Mouse (Mus musculus): ENCODE measurements at regions not wholly inside any gene's neighbourhood (a gene's known extent, or its start where the extent isn't known, plus 50 kb on each side); places are given as distances from the start of the nearest gene placed in this dataset.
A peak's percentile ranks its signal among the peaks of the same experiment; 100 is the strongest.

DNA sequence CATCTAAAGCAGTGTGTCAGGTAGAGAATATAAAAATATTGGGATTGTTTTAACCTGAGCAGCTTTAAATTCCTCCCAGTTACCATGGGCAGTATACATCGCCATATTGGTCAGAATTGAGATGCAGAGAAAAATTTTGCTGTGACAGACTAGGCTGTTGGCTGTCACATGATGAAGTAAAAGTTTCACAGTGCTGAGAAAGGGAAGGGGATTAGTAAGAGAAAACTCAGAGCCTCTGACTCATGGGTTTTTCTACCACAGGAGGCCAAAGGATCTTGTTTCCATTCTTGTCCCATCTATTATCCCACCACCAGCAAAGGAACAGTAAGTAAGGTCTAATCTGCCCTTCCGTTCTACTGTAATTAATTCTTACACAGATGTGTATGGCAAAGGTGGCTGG, 191.8 kb upstream of the Agr3 start:
- intact Hi-C loops (cut with DNase I), result loop anchor here (10.0 kb wide), 1 partner anchor 1469 kb away; no protein-coding TSS in a partner anchor
- DNase-seq, result no peak

DNA sequence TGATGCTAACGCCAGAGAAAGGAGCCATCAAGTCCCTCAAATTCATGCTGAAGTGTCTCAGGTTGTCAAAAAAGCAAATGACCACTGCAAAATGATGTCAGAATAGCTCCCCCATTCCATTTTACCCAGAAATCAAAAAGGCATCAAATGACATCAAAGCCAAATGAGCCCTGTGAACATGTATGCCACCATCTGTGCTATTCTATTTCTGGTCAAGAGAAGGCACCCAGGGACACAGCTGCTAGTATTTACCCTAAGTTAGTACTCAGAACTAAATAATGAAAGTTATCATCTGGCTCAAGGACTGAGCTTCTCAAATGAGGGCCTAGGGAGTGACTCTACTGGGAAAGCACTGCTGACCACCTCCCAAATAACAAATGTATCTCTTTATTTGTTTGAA, 191.1 kb upstream of the Ahr start:
- DNase-seq, result no peak
- intact Hi-C loops (cut with DNase I), result no loop called here

DNA sequence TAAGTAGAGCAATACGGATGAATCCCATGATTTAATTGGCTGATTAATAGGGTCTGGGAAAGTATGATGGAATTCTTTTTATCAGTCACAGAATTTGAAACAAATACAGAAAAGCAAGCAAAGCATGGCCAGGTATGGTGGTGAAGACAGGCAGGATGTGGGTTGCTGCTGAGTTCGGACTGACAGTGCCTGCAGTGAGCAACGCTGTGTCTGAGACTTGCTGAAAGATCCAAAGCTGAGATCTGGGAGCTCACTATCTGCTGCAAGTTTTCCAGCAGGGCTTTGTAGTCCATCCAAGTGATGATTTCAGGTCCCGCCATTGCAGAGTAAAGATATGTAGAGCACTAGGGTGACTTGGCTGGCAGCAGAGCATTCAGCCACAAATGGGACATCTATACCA, 189.3 kb upstream of the Ahr start:
- no peak for DNase-seq
- intact Hi-C loops (cut with DNase I), result no loop called here

DNA sequence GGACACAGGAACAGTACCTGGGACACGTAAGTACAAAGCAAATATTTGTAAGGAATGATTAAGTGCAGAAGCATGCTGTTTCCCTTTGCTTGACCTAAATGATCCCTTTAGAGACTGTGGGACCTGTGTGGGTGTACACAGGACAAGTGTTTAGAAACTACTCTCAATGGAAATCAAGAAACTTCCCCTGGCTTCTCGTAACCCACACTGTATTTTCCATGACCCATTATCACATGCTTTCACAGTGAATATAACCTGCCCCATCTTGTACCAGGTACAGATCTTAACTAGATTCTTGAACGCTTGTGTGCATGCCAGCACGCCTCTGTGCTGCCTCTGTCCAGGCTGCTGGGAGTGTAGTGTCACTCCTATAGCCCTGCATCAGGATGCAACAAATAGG, 177.8 kb upstream of the Ahr start:
- DNase-seq, result no peak
- intact Hi-C loops (cut with DNase I), result no loop called here

DNA sequence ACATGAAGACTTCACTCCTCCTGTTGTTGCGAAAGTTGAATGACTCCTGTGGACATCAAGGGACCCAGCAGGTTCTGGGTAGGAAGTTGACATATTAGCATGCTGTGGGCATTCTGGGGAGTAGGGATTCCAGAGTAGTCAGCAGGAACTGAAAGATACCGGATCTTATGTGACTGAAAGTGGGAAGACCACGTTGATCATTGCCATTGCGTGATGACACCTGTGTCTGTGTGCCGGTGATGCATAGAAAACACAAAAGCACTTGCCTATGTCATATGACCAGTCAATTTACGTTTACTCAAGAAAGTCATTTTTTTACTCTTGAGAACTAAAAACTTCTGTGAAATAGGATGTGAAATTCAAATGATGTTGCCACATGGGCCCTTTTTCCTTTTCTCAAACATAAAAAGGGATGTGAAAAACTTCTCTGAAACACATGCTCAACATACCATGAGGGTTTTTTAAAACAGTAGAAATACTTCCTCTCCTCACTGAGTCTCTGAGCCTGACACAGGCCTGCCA, 176.8 kb upstream of the Ahr start:
- intact Hi-C loops (cut with DNase I), result no loop called here
- no peak for DNase-seq

DNA sequence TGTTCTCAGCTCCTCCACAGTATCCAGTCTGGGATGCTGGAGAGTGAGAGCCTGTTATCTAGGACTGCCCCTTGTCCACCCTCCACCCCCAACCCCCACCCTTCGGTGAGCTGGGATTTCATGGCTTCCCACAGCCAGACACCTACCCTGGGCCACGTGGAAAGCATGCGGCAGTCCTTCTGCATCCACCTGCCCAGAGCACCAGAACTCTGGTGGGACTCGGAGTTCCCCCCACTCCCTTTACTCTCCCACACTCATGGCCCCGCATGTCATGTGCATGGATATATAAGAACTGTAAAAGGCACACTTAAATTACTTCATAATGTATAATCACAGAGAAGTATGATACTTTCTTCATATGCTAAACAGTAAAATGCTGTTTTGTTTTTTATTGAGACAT, 175.5 kb upstream of the Ahr start:
- DNase-seq, result no peak
- intact Hi-C loops (cut with DNase I), result no loop called here

DNA sequence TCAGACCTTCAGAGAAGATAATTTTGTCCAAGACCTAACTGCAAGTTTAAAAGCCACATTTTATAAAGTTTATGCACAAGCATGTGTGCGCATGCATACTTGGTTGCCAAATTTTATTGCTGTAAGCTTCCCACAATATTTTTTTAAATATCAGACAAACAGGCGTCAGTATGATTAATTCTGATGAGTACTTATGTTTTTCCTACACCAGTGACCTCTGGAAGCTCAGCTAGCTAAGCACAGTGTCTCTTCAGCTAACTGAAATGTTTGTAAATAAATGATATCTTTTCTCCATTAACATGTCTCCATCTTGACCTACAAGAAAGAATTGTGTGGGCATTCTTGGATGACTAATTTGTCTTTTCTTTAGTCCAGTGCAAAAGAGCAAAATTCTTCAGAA, 168.6 kb upstream of the Ahr start:
- intact Hi-C loops (cut with DNase I), result no loop called here
- no peak for DNase-seq

DNA sequence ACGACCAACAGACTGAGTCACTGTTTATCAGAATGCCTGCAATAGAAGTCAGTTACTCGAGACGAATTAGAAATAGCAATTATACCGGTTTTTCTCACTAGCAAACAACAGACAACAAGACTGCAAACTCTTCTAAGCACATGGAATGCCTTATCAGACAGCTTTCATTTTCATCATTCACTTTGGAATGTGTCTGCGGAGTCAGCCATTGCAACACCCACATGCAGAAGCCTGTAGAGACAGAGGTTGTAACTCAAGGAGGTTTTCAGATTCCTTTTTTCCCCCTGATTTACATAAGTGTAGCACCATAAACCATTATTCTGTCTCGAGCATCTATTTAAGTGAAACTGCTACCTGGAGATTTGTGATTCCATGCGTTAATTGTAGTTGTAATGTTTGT, 167.8 kb upstream of the Ahr start:
- DNase-seq, result no peak
- intact Hi-C loops (cut with DNase I), result no loop called here

DNA sequence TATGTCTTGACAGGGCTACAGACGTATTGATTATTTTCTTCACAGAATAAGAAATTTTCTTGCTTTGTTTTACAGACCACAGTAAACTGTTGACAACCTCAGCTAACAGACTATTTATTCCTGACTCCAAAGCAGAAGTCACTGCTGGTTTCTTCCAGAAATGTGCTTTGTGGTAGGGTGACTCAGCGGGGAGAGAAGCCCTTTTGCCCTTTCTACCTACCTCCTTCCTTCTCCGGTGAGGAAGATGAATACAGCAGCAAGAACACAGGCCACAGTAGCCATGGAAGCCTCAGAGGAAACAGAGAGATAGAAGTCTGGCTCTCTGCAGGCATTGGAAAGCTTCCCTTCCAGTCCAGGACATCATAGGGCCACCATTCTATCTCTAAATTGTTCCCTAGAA, 159.4 kb upstream of the Ahr start:
- intact Hi-C loops (cut with DNase I), result loop anchor here (1.0 to 5.0 kb wide), 2 partner anchors 10 to 1272 kb away; no protein-coding TSS in a partner anchor
- no peak for DNase-seq

DNA sequence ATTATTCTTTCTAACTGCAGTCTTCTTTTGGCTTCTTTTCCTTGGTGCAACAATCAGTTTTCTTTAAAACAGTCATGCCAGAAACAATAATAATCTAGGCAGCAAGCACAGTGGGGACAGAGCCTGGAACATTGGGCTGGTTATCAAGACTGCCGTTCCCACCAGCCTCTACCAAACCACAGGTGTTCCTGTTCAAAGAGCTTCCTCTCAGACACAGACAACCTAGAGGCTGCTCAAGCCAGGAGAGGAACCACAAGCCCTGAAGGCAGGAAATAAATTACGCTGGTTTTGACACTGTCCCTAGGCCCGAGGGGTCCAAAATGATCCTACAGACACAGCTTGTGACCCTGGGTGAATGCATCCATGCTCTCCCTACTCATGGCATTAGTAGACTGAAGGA, 156.1 kb upstream of the Ahr start:
- no peak for DNase-seq
- intact Hi-C loops (cut with DNase I), result loop anchor here (5.0 kb wide), 1 partner anchor 1269 kb away; no protein-coding TSS in a partner anchor

DNA sequence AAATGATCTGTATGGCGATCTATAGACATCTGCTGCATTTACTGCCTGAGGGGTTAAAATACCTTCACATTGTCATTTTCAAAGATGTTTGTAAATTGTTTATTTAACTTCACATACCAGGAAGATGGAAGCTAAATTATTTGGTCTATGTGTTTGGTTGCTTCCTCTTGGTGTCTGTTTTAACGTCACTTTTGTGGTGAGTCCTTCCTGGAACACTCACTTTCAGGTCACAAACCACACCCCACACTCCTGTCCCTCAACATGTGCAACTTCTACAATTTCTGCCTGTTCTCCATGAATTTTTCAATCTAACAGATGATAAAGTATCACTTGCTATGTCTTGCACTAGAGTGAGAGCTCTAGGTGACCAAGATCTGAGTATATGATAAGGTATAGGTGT, 151.4 kb upstream of the Ahr start:
- DNase-seq, result no peak
- intact Hi-C loops (cut with DNase I), result no loop called here

DNA sequence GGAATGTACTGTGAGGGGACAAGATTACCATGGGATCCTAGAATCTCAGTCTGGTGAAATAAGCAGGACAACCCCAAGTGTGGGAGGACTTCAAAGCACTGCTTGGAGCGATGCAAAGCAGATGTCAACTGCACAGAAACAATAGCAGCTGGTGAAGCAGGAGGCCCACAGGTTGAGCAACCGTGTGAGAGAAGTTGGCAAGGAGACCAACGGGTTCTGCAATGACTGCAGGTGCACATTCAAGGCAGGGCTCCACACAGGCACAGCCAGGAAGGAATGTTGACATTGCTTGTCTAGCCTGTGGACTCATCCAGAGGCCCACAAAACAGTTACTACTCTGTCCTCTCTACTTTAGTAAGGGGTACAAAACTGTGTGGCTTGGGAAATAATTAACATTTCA, 150.4 kb upstream of the Ahr start:
- no peak for DNase-seq

DNA sequence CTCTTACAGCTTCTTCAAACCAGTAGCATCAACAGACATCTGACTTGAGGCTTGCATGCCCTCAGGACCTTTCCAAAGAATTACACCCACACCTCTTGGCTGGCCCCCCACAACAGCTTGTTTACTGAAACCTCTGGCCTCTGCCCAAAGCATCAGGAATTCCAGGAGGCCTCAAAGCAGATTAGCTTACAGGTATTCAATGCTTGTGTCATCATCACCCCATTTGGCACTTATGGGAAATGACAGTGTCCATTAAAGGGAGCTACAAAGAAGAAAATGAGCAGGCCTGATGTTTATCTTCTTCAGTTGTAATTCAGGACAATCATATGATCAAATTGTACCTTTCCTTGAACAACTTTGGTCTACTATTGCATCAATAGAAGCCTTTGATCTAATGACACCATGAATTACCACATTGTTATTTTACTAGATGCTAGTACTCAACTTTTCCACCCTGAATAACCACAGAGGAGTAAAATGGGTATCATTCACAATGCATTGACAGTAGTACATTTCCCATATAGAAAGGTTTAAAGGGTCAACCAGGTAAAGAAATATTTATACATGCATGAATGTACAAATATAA, 147.1 kb upstream of the Ahr start:
- DNase-seq, result no peak
- intact Hi-C loops (cut with DNase I), result no loop called here

More for the DNA sequence above, 150.4 kb upstream of the Ahr start:
- intact Hi-C loops (cut with DNase I), result no loop called here

DNA sequence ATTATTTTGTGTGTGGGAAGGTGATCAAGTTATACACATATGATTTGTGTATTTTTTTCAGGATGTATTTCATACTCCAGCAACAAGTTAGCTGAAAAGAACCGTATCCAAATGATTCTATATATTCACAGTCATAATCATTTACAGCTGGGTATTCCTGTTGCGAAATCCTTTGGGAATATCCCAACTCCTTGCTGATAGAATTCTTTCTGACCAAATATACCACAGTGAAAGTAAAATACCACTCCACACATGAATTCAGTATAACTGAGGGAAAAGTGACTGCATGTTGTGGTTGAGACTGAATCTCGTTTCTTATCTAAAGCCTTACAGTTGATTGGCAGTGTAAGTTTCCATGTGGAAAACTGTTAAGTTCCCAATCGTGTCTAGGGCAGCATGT, 145.1 kb upstream of the Ahr start:
- intact Hi-C loops (cut with DNase I), result no loop called here
- no peak for DNase-seq

DNA sequence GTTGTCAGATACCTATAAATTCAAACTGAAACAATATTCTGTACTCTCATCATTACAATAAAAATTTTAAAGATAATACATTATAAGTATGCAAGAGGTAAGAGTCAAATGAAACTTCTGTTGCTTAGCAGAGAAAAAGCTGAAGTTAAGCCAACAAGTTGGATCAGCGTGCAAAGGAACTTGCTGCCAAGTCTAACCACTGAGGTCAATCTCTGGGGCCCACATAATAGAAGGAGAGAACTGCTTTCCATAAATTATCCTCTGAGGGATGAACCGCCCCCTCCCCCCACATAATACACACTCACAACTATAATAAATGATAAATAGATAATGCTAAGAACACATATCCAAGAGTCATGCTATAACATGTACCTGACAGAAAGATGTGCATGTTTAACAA, 144.2 kb upstream of the Ahr start:
- DNase-seq, result no peak
- intact Hi-C loops (cut with DNase I), result no loop called here

DNA sequence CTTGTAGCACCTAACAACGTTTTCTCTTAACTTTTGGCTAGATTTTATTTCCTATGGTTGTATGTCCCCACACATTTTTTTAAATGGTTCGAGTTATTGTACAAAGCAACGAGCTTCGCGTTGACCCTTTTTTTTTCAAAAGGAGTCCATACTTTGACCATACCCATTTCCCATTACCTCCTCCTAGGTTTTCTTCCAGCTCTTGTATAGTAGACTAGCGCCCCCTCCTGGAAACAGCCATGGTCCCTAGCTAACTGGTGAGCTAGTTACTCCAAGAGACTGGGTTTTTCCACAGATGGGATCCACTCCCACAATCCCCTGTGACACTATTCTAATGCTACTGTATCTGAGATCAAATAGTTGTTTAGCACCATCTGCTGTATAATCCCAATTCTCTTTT, 139.6 kb upstream of the Ahr start:
- peak; percentile 10 for DNase-seq
- intact Hi-C loops (cut with DNase I), result no loop called here

DNA sequence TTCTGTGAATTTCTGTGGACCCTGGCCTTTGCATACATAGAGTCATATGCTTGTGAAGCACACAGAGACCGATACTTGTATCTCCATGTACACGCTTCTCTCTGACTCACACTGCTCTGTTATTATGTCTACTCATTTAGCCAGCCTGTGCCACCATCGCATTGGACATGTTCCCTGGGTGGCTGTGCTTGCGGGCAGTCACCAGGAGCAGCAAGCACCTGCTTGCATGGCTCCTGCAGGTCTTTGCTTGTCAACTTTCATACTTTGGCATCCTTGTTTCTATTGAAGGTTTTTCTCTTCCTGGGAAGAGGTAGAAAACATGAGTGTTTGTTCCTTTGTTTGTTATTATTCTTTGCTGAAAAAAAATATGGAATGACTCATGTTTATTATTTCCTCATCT, 136.1 kb upstream of the Ahr start:
- intact Hi-C loops (cut with DNase I), result no loop called here
- DNase-seq, result no peak

DNA sequence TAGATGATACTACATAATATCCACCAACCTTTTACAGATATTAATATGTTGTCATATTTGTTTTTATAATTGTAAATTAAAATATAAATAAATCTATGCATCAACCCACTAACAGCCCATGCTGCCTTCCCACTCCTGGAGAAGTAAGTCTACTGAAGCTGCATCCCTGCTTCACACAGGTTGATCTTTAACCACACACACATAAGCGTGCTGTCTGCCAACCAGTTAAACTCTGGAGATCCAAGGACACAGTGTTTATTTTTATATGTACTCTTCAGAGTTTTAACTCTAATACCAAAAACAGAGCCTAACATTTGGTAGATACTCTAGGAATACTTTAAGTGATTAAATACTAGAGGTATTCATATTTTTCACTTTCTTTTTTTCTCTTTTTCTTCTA, 133.9 kb upstream of the Ahr start:
- DNase-seq, result no peak
- intact Hi-C loops (cut with DNase I), result no loop called here

DNA sequence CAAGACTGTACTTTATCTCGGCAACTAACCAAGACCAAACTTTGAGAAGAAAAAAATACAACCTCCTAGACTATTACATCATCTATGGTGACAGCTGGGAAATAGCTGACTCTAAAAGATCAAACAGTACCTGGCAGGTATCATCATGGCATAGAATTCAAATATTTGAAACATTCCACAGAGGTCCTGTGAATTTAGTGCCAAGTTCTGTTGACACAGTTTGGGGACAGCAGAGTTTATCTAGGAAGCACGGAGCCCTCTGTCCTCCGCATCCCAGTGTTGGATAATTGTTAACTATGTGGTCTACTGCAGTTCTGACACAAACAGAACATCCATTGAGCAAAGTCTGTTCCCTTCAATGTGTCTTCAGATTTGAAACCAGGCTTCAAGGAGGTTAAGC, 132.9 kb upstream of the Ahr start:
- DNase-seq, result no peak
- intact Hi-C loops (cut with DNase I), result no loop called here

DNA sequence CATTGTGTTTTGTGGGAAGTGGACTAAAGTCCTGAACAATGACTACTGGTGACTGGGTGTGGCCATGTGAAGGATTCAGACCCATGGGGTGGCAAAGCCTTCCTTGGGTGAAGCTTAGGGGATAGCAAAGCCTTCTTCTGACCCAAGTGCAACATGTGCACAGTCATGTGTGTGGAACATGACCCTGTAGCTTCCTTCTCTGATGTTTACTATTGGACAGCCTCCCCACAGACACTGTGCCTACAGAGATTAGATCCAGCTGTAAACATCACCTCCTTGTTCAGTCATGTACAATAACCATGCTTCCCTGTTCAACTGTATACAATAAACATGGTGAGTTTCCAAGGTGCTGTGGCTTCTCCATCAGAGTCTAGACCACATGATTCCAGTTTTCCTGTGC, 132.4 kb upstream of the Ahr start:
- intact Hi-C loops (cut with DNase I), result no loop called here

DNA sequence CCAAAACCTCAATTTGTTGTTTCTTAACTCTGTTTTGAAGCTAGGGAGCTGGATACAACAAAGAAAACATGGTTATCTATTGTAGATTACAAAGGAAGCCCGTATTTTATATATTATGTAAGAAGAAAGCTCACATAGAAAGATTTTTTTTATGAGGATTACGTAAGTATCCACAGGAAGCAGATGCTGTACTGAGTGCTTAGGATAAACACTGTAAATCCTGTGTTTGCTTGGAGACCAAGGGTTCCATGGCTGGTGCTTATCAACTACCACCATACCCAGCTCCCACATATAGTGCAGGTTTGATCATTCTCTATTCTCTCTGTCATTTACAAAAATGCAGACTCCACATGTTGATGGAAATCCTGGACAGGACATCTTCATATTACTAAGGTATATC, 131.2 kb upstream of the Ahr start:
- intact Hi-C loops (cut with DNase I), result no loop called here
- DNase-seq, result no peak

More for the DNA sequence above, 132.4 kb upstream of the Ahr start:
- no peak for DNase-seq

DNA sequence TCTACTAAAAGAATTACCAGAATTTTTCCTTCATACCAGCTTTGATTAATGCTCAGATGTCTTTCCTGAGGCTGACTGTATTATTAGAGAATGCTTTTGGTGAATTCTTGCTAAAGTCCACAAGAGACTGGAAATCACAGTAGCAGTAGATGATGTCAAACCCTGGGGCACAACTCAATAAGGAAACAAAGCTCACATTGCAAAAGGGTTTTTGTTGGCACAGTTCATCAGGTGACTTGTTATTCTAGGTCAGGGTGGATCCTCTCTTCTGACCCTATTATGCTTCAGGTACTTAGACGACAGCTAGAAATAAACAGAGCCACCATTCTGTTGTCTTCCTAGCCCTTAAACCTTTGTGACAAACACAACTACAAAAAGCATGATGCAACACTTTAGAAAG, 128.2 kb upstream of the Ahr start:
- intact Hi-C loops (cut with DNase I), result no loop called here
- no peak for DNase-seq

DNA sequence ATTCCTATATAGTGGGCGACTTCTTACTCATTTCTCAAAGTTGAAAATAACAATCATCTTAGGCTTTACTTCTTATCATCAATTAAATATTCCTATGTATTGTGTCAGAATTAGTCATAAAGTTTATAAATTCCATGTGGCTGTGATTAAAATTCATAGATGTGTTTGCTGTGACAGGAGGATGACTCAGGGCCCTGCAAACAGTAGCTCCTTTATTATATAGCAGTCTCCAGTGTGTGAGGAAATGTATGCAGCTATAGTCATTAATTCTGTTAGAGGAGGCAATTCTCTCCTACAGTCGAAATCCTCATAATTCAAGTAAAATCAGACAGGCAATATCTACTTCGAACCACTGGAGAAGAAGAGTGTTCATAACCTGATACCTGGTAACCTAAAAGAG, 121.7 kb upstream of the Ahr start:
- DNase-seq, result no peak
- intact Hi-C loops (cut with DNase I), result no loop called here

All from left cerebral cortex, postnatal 4 days (tissue).